Mouse (Mus musculus) myocyte (in vitro differentiated cells): ENCODE results near the gene Cdc42se2. TPM values are rescaled to one million over a fixed set of nuclear protein-coding genes. Genes with fewer than 3 reads are reported as not detected.

Source experiments
- H3K27me3 ChIP-seq: one replicate; pipeline ENCODE4 v1.6.1; 2011; ENCODE audit not compliant: control insufficient read depth, insufficient read depth, insufficient read length
- H3K36me3 ChIP-seq: one replicate; pipeline ENCODE4 v1.6.1; 2011; ENCODE audit not compliant: control insufficient read depth, insufficient read depth
- H3K4me2 ChIP-seq: one replicate; pipeline ENCODE4 v1.6.1; 2011; ENCODE audit warnings: low read depth, control low read depth
- H3K4me3 ChIP-seq: one replicate; pipeline ENCODE4 v1.5.1; 2011; ENCODE audit warnings: mild to moderate bottlenecking, control low read depth, moderate library complexity
- H3K79me2 ChIP-seq: one replicate; pipeline ENCODE4 v1.6.1; 2011; ENCODE audit not compliant: control insufficient read depth, insufficient read depth
- H3ac ChIP-seq: one replicate; pipeline ENCODE4 v1.6.1; 2011; ENCODE audit not compliant: control insufficient read depth, insufficient read length
- CEBPB ChIP-seq: IDR thresholded peaks from 2 replicates; pipeline ENCODE4 v1.6.1; 2011; ENCODE audit warnings: mild to moderate bottlenecking, moderate library complexity; ENCODE audit not compliant: poor library complexity, insufficient read depth, severe bottlenecking
- E2F4 ChIP-seq: IDR thresholded peaks from one replicate; pipeline ENCODE4 v1.6.1; 2011; ENCODE audit warnings: mild to moderate bottlenecking, control low read depth, moderate library complexity; ENCODE audit not compliant: insufficient read depth
- MAX ChIP-seq: IDR thresholded peaks from one replicate; pipeline ENCODE4 v1.6.1; 2011; ENCODE audit warnings: low read depth, mild to moderate bottlenecking, control low read depth
- MYOD1 ChIP-seq, 3 experiments: IDR thresholded peaks; one replicate each; pipeline ENCODE4 v1.6.1; 2011; ENCODE audit warnings: control low read depth in 2 of 3, low read depth in 2 of 3, mild to moderate bottlenecking in 2 of 3, moderate library complexity in 1 of 3; ENCODE audit not compliant: insufficient read length in 2 of 3, control insufficient read depth in 1 of 3
- MYOG ChIP-seq, 3 experiments: IDR thresholded peaks; one replicate each; pipeline ENCODE4 v1.6.1; 2011; ENCODE audit warnings: control low read depth in 2 of 3, low read depth in 2 of 3, mild to moderate bottlenecking in 2 of 3; ENCODE audit not compliant: insufficient read length in 2 of 3, control insufficient read depth in 1 of 3, insufficient read depth in 1 of 3
- POLR2A ChIP-seq: IDR thresholded peaks from one replicate; pipeline ENCODE4 v1.6.1; 2011; ENCODE audit warnings: low read depth, mild to moderate bottlenecking, control low read depth, moderate library complexity; ENCODE audit not compliant: insufficient read length
- POLR2AphosphoS2 ChIP-seq: IDR thresholded peaks from one replicate; pipeline ENCODE4 v1.6.1; 2011; ENCODE audit warnings: low read depth, control low read depth; ENCODE audit not compliant: insufficient read length
- REST ChIP-seq: IDR thresholded peaks from one replicate; pipeline ENCODE4 v1.6.1; 2011; ENCODE audit warnings: mild to moderate bottlenecking, control low read depth, moderate library complexity; ENCODE audit not compliant: insufficient read depth, insufficient read length
- SRF ChIP-seq: IDR thresholded peaks from one replicate; pipeline ENCODE4 v1.6.1; 2011; ENCODE audit warnings: low read depth; ENCODE audit not compliant: control insufficient read depth, insufficient read length
- TCF12 ChIP-seq: IDR thresholded peaks from one replicate; pipeline ENCODE4 v1.6.1; 2011; ENCODE audit warnings: mild to moderate bottlenecking, control low read depth; ENCODE audit not compliant: poor library complexity, insufficient read depth, severe bottlenecking
- TCF3 ChIP-seq: IDR thresholded peaks from one replicate; pipeline ENCODE4 v1.6.1; 2011; ENCODE audit warnings: low read depth, control low read depth; ENCODE audit not compliant: insufficient read length
- USF1 ChIP-seq: IDR thresholded peaks from one replicate; pipeline ENCODE4 v1.6.1; 2011; ENCODE audit warnings: low read depth, mild to moderate bottlenecking, control low read depth, moderate library complexity
- polyA plus RNA-seq: library from polyadenylated mRNA; unstranded; fragments of >200 nt; fragmentation: generic; extraction: Trizol; gene quantifications from one replicate; pipeline ENCODE4 v1.2.1, GENCODE M21; 2012; ENCODE audit warnings: missing spikeins

The Cdc42se2 gene
- polyA plus RNA-seq, 1 experiment = 51.0 TPM

- Histone ChIP-seq H3K27me3 (no peaks in the 10 kb centered on the region), H3K79me2 (no peaks in the 10 kb centered on the region), H3ac (no peak overlapping the region), H3K4me3 (no peak overlapping the region), H3K36me3 (peaks cover 42% of the 10 kb centered on the region), H3K4me2 (no peak overlapping the region)
- TF ChIP-seq E2F4 (no peak), TCF3 (no peak), USF1 (no peak), MYOD1 (IDR thresholded peaks at IDR 0.05; ENCODE audit: control insufficient read depth in 1 of 3, insufficient read length in 2 of 3, low read depth in 2 of 3) (no peak), TCF12 (no peak), MYOG (IDR thresholded peaks at IDR 0.05; ENCODE audit: control insufficient read depth in 1 of 3, insufficient read depth in 1 of 3, insufficient read length in 2 of 3, low read depth in 2 of 3) (no peak), REST (no peak), POLR2A (no peak), CEBPB (no peak), POLR2AphosphoS2 (no peak), SRF (no peak), MAX (no peak)
Observed at GRCm38 (mm10) chr11:54684831-54685230, 102.6 kb downstream of the Cdc42se2 start.

- Histone ChIP-seq H3K36me3 (peaks cover 35% of the 10 kb centered on the region), H3K4me3 (no peak overlapping the region), H3K4me2 (no peak overlapping the region), H3ac (no peak overlapping the region), H3K79me2 (no peaks in the 10 kb centered on the region), H3K27me3 (no peaks in the 10 kb centered on the region)
- TF ChIP-seq TCF12 (no peak), MYOG (IDR thresholded peaks at IDR 0.05; ENCODE audit: control insufficient read depth in 1 of 3, insufficient read depth in 1 of 3, insufficient read length in 2 of 3, low read depth in 2 of 3) (no peak), POLR2AphosphoS2 (no peak), REST (no peak), POLR2A (no peak), SRF (no peak), USF1 (no peak), MAX (no peak), CEBPB (no peak), TCF3 (no peak), E2F4 (no peak)
Observed at GRCm38 (mm10) chr11:54679141-54679540, 108.3 kb downstream of the Cdc42se2 start.

GRCm38 (mm10) chr11:54675792-54676489, 111.5 kb downstream of the Cdc42se2 start:
- peaks cover 22% of the 10 kb centered on the region for H3K36me3 ChIP-seq
- no peak for TF ChIP-seq CEBPB
- no peak for TF ChIP-seq POLR2A
- TF ChIP-seq POLR2AphosphoS2 = no peak
- TF ChIP-seq MYOG (IDR thresholded peaks at IDR 0.05; ENCODE audit: control insufficient read depth in 1 of 3, insufficient read depth in 1 of 3, insufficient read length in 2 of 3, low read depth in 2 of 3) = no peak
- no peak for TF ChIP-seq E2F4
- TF ChIP-seq USF1 = no peak
- TF ChIP-seq TCF3 = no peak
- no peak for TF ChIP-seq MAX
- no peak for TF ChIP-seq MYOD1 (IDR thresholded peaks at IDR 0.05; ENCODE audit: control insufficient read depth in 1 of 3, insufficient read length in 2 of 3, low read depth in 2 of 3)
- TF ChIP-seq REST = no peak
- TF ChIP-seq SRF = no peak
- TF ChIP-seq TCF12 = no peak
- H3ac ChIP-seq = no peak overlapping the region
- H3K4me3 ChIP-seq = no peak overlapping the region
- H3K27me3 ChIP-seq = no peaks in the 10 kb centered on the region
- H3K79me2 ChIP-seq = no peaks in the 10 kb centered on the region
- H3K4me2 ChIP-seq = no peak overlapping the region

GRCm38 (mm10) chr11:54673575-54674298, 113.7 kb downstream of the Cdc42se2 start:
- Histone ChIP-seq H3K36me3 (peaks cover 18% of the 10 kb centered on the region), H3K27me3 (no peaks in the 10 kb centered on the region), H3ac (no peak overlapping the region), H3K4me2 (no peak overlapping the region), H3K4me3 (no peak overlapping the region), H3K79me2 (no peaks in the 10 kb centered on the region)
- no peak for TF ChIP-seq POLR2A
- no peak for TF ChIP-seq MYOD1 (IDR thresholded peaks at IDR 0.05; ENCODE audit: control insufficient read depth in 1 of 3, insufficient read length in 2 of 3, low read depth in 2 of 3)
- no peak for TF ChIP-seq REST
- TF ChIP-seq CEBPB = no peak
- no peak for TF ChIP-seq TCF12
- TF ChIP-seq MYOG (IDR thresholded peaks at IDR 0.05; ENCODE audit: control insufficient read depth in 1 of 3, insufficient read depth in 1 of 3, insufficient read length in 2 of 3, low read depth in 2 of 3) = no peak
- no peak for TF ChIP-seq MAX
- TF ChIP-seq TCF3 = no peak
- TF ChIP-seq POLR2AphosphoS2 = no peak
- TF ChIP-seq USF1 = no peak
- no peak for TF ChIP-seq E2F4
- no peak for TF ChIP-seq SRF

Other genes starting within 250 kb of the Cdc42se2 start
- gene Lyrm7, start 73.2 kb upstream of the Cdc42se2 start, polyA plus RNA-seq = 2.2 TPM
- 860 TPM for gene Hint1, start 78.7 kb upstream of the Cdc42se2 start, polyA plus RNA-seq
- 9.4 TPM for gene Gpx3, start 114.8 kb upstream of the Cdc42se2 start, polyA plus RNA-seq
- 34.5 TPM for gene Tnip1, start 175.2 kb upstream of the Cdc42se2 start, polyA plus RNA-seq
- gene Anxa6, start 245.8 kb upstream of the Cdc42se2 start, polyA plus RNA-seq = 722 TPM